Mouse (Mus musculus) neural tube, embryonic 11.5 days (tissue): Measurements from ENCODE around the gene Nepn. TPM values are rescaled to one million over a fixed set of nuclear protein-coding genes. Genes with fewer than 3 reads are reported as not detected.
A peak's percentile ranks its signal among the peaks of the same experiment; 100 is the strongest.

Experiments used
- ATAC-seq: fragments of 200-750 bp; cut with Nextera tagmentation; 2 replicates; pipeline ENCODE4 v1.8.0; 2017; ENCODE audit warnings: moderate number of reproducible peaks, mild to moderate bottlenecking, moderate TSS enrichment, moderate library complexity; ENCODE audit not compliant: insufficient read depth, low FRiP score, low TSS enrichment
- DNase-seq: peaks from one replicate; pipeline ENCODE4 v3.0.0-alpha.2; 2015; ENCODE audit warnings: low spot score
- H3K27ac ChIP-seq: fragments of 300-500 bp; sonication (generic); 2 replicates; pipeline ENCODE4 v1.5.1; 2014; ENCODE audit warnings: low read depth, mild to moderate bottlenecking, low read length
- H3K27me3 ChIP-seq: fragments of 300-500 bp; sonication (generic); 2 replicates; pipeline ENCODE4 v1.6.1; 2014; ENCODE audit warnings: mild to moderate bottlenecking, low read length, mixed read lengths; ENCODE audit not compliant: control insufficient read depth, insufficient read depth
- H3K36me3 ChIP-seq: fragments of 300-500 bp; sonication (generic); 2 replicates; pipeline ENCODE4 v1.6.1; 2014; ENCODE audit warnings: mild to moderate bottlenecking, low read length, moderate library complexity, mixed read lengths; ENCODE audit not compliant: control insufficient read depth, insufficient read depth
- H3K4me1 ChIP-seq: fragments of 300-500 bp; sonication (generic); 2 replicates; pipeline ENCODE4 v1.6.1; 2014; ENCODE audit warnings: low read length, mixed read lengths; ENCODE audit not compliant: control insufficient read depth, insufficient read depth
- H3K4me2 ChIP-seq: fragments of 300-500 bp; sonication (generic); 2 replicates; pipeline ENCODE4 v1.6.1; 2014; ENCODE audit warnings: low read depth, mild to moderate bottlenecking, moderate library complexity
- H3K4me3 ChIP-seq: fragments of 300-500 bp; sonication (generic); 2 replicates; pipeline ENCODE4 v1.5.1; 2014; ENCODE audit warnings: low read depth, low read length
- H3K9ac ChIP-seq: fragments of 300-500 bp; sonication (generic); 2 replicates; pipeline ENCODE4 v1.6.1; 2014; ENCODE audit warnings: mild to moderate bottlenecking, low read length
- H3K9me3 ChIP-seq: fragments of 300-500 bp; sonication (generic); 2 replicates; pipeline ENCODE4 v1.6.1; 2016; ENCODE audit warnings: low read length; ENCODE audit not compliant: control insufficient read depth
- WGBS: fragments of 180-500 bp; shearing (Covaris S2); extraction: QIAGEN DNeasy Blood & Tissue Kit; methylation state at CpG from one replicate; pipeline ENCODE4 v1.1.7; 2014; 5-methylcytosine and 5-hydroxymethylcytosine counted together
- polyA plus RNA-seq: library from polyadenylated mRNA; unstranded; fragments of >200 nt; fragmentation: Nextera tagmentation; extraction: Ambion mirVana; gene quantifications from 2 replicates; pipeline ENCODE4 v1.2.1, GENCODE M21; 2014

Gene Nepn
- polyA plus RNA-seq, 1 experiment from 2014 or later, result not detected

DNA sequence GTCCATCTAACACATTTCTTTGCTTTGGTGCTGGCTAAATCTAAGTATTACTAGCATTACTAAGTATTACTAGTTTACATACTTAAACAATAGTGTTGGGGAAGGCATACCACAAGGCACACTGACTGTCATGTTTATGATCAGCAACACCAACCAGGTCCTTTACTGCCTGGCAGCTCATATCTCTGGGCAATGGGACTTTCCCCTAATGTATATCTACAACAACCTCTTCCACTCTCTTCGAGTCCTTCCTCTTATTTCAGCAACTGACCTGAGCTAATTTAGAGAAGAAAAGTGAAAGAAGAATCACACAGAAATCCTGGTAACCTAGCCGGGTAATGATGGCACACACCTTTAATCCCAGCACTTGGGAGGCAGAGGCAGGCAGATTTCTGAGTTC, 12.3 kb upstream of the Nepn start:
- Histone ChIP-seq H3K9me3 (no peaks in the 10 kb centered on the region), H3K9ac (no peak overlapping the region), H3K4me2 (no peak overlapping the region), H3K27ac (no peak overlapping the region), H3K4me1 (peaks cover 7% of the 10 kb centered on the region; the same call in 1 of the 2 replicates), H3K27me3 (no peaks in the 10 kb centered on the region), H3K4me3 (no peak overlapping the region), H3K36me3 (no peaks in the 10 kb centered on the region)
- ATAC-seq, result no peak
- WGBS, result 97% methylated on average over 2 of the region's 2 CpGs
- DNase-seq, result no peak

- Histone ChIP-seq H3K9me3 (no peaks in the 10 kb centered on the region), H3K27ac (no peak overlapping the region), H3K36me3 (no peaks in the 10 kb centered on the region), H3K4me1 (peaks cover 8% of the 10 kb centered on the region; the same call in 1 of the 2 replicates), H3K4me3 (no peak overlapping the region), H3K27me3 (no peaks in the 10 kb centered on the region), H3K4me2 (no peak overlapping the region), H3K9ac (no peak overlapping the region)
- no peak for DNase-seq
- 89% methylated on average over 2 of the region's 2 CpGs for WGBS
- ATAC-seq, result no peak
Measured at GRCm38 (mm10) chr10:52377813-52378212, 11.0 kb upstream of the Nepn start.

DNA sequence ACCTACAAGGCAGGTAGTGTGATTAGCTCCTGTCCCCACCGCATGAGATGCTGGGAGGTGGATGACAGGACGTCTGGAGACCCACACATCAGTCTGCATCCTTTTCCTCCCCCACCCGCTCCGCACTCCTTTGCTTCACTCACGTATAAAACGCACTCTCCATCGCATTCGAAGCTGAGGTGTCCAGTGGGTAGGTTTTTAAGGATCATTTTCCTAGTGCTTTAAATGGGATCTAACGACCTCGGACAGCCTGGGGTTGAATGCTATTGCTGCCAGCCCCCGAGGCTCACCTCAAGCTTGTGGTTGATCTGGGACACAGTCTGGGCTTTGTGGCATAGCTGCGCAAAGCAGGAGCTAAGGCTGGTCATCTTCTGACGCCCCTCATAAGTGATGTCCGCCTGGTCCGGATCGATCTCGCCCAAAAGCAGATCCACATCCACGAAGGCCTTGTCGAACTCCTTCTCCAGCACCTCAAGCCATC, 7.4 kb upstream of the Nepn start:
- H3K4me2 ChIP-seq, result peak overlapping the region; percentile 87
- peaks cover 9% of the 10 kb centered on the region; the same call in 1 of the 2 replicates for H3K4me1 ChIP-seq
- peak; percentile 65 for DNase-seq
- peak overlapping the region; percentile 81 for H3K4me3 ChIP-seq
- WGBS, result under 1% methylated on average over 19 of the region's 19 CpGs
- peak overlapping the region; percentile 89 for H3K9ac ChIP-seq
- peak overlapping the region; percentile 88 for H3K27ac ChIP-seq
- H3K36me3 ChIP-seq, result no peaks in the 10 kb centered on the region
- peak; percentile 58 for ATAC-seq
- H3K27me3 ChIP-seq, result no peaks in the 10 kb centered on the region
- no peaks in the 10 kb centered on the region for H3K9me3 ChIP-seq

DNA sequence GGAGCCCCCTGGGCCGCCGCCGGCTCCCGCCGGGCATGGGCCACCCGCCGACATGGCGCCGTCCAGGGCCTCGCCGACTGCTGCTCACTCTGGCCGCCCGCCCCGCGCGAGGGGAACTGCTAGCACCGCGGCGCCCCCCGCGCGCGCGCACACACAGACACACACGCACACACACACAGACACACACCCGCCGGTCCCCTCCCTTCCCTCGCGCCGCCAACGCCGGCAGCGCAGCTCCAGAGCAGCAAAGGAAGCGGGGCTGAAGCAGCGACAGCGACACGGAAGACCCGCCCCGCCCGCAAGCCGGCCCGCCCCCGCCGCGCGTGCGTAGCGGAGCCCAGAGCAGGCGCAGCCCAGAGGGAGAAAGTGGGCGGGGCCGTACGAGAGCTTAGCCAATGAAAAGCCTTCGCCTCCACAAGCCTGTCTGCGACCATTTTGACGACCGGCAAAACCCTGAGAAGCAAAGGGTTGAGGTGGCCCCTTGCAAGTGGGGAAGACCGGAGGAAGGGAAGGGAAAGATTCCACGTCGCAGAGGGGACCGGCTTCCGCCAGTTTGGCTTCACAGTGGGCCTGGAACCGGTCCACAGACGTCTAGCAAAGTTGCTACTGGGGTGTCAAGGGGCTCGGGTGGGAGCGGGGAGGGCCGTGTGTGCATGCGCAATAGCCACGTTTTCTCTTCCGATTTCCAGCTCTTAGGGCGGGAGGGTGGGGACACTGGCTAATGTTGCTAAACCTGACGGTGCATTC, 6.8 kb upstream of the Nepn start, which contains the start of gene Gopc:
Gopc (minus strand) TSS at position 280 of the 747 bp plus-strand sequence.
- H3K27me3 ChIP-seq, result no peaks in the 10 kb centered on the region
- DNase-seq (peak; percentile 99), ATAC-seq (peak; percentile 98)
- under 1% methylated on average over 63 of the region's 71 CpGs for WGBS
- H3K4me2 ChIP-seq, result peak within 1 kb of the TSS; percentile 87
- no peaks in the 10 kb centered on the region for H3K9me3 ChIP-seq
- no peaks in the 10 kb centered on the region for H3K36me3 ChIP-seq
- peaks cover 9% of the 10 kb centered on the region; the same call in 1 of the 2 replicates for H3K4me1 ChIP-seq
- H3K4me3 ChIP-seq, result peak within 1 kb of the TSS; percentile 81
- H3K9ac ChIP-seq, result peak within 1 kb of the TSS; percentile 89
- peak within 1 kb of the TSS; percentile 88 for H3K27ac ChIP-seq

- DNase-seq (no peak), ATAC-seq (no peak)
- Histone ChIP-seq H3K9me3 (no peaks in the 10 kb centered on the region), H3K36me3 (no peaks in the 10 kb centered on the region), H3K4me1 (peaks cover 9% of the 10 kb centered on the region; the same call in 1 of the 2 replicates), H3K27me3 (no peaks in the 10 kb centered on the region), H3K27ac (no peak overlapping the region), H3K4me3 (peak overlapping the region; percentile 81; the same call in 1 of the 2 replicates), H3K4me2 (peak overlapping the region; percentile 63; the same call in 1 of the 2 replicates), H3K9ac (no peak overlapping the region; the same call in 1 of the 2 replicates)
- 82% methylated on average over 6 of the region's 6 CpGs for WGBS
Measured at GRCm38 (mm10) chr10:52383022-52383421, 5.8 kb upstream of the Nepn start.

- Histone ChIP-seq H3K36me3 (no peaks in the 10 kb centered on the region), H3K4me3 (no peak overlapping the region), H3K4me1 (peaks cover 9% of the 10 kb centered on the region; the same call in 1 of the 2 replicates), H3K4me2 (no peak overlapping the region), H3K9me3 (no peaks in the 10 kb centered on the region), H3K27ac (no peak overlapping the region), H3K27me3 (no peaks in the 10 kb centered on the region), H3K9ac (no peak overlapping the region)
- DNase-seq (no peak), ATAC-seq (no peak)
- WGBS, result 93% methylated on average over 1 of the region's 1 CpGs
Measured at GRCm38 (mm10) chr10:52383522-52383921, 5.2 kb upstream of the Nepn start.

GRCm38 (mm10) chr10:52384823-52385610, 3.8 kb upstream of the Nepn start:
- no peak overlapping the region for H3K4me2 ChIP-seq
- no peaks in the 10 kb centered on the region for H3K9me3 ChIP-seq
- no peak overlapping the region for H3K27ac ChIP-seq
- WGBS, result 34% methylated on average over 8 of the region's 8 CpGs
- 0 out of 2 replicates have a peak, but pooled peaks cover 2% of the 10 kb centered on the region for H3K4me1 ChIP-seq
- no peak overlapping the region for H3K9ac ChIP-seq
- no peaks in the 10 kb centered on the region for H3K27me3 ChIP-seq
- DNase-seq, result peak; percentile 38
- no peaks in the 10 kb centered on the region for H3K36me3 ChIP-seq
- ATAC-seq, result no peak
- H3K4me3 ChIP-seq, result no peak overlapping the region

DNA sequence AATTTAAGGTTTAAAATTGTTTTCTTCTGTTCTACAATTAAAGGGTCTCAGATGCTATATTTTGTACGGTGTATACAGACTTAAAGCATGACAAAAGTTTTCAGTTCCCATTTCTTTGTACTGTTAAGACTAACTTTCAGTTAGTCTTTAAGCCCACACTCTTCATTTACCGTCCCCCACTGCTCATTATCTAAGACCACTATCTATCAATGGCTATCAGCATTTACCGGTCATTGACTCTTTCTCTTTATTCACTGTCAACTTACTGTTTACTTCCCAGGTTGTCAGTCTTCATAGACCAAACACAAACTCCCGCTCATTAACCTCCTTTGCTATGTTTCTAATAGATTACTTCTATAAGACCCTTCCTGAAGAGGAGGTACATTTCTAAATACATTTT, 1.6 kb upstream of the Nepn start:
- Histone ChIP-seq H3K36me3 (no peaks in the 10 kb centered on the region), H3K4me2 (no peak overlapping the region), H3K27ac (no peak overlapping the region), H3K4me3 (no peak overlapping the region), H3K27me3 (no peaks in the 10 kb centered on the region), H3K9me3 (no peaks in the 10 kb centered on the region), H3K4me1 (0 out of 2 replicates have a peak, but pooled peaks cover 2% of the 10 kb centered on the region), H3K9ac (no peak overlapping the region)
- 88% methylated on average over 4 of the region's 4 CpGs for WGBS
- DNase-seq, result no peak
- ATAC-seq, result no peak
